Mouse (Mus musculus) hindbrain, embryonic 12.5 days (tissue): ENCODE results near the gene Col13a1. TPM values are rescaled to one million over a fixed set of nuclear protein-coding genes. Genes with fewer than 3 reads are reported as not detected.
A peak's percentile ranks its signal among the peaks of the same experiment; 100 is the strongest.

Experiments used
- ATAC-seq: fragments of 200-750 bp; cut with Nextera tagmentation; 2 replicates; pipeline ENCODE4 v1.8.0; 2017; ENCODE audit warnings: moderate TSS enrichment; ENCODE audit not compliant: low FRiP score
- H3K27ac ChIP-seq: fragments of 300-500 bp; sonication (generic); 2 replicates; pipeline ENCODE4 v1.5.1; 2016; ENCODE audit warnings: mild to moderate bottlenecking
- H3K27me3 ChIP-seq: fragments of 300-500 bp; sonication (generic); 2 replicates; pipeline ENCODE4 v1.6.1; 2016; ENCODE audit warnings: mild to moderate bottlenecking
- H3K36me3 ChIP-seq: fragments of 300-500 bp; sonication (generic); 2 replicates; pipeline ENCODE4 v1.6.1; 2016; ENCODE audit warnings: mild to moderate bottlenecking
- H3K4me1 ChIP-seq: fragments of 300-500 bp; sonication (generic); 2 replicates; pipeline ENCODE4 v1.6.1; 2016
- H3K4me2 ChIP-seq: fragments of 300-500 bp; sonication (generic); replicated peaks from 2 replicates; pipeline ENCODE4 v1.6.1; 2016; ENCODE audit warnings: mild to moderate bottlenecking
- H3K4me3 ChIP-seq: fragments of 300-500 bp; sonication (generic); 2 replicates; pipeline ENCODE4 v1.5.1; 2016; ENCODE audit warnings: mild to moderate bottlenecking
- H3K9ac ChIP-seq: fragments of 300-500 bp; sonication (generic); 2 replicates; pipeline ENCODE4 v1.6.1; 2016; ENCODE audit warnings: mild to moderate bottlenecking, moderate library complexity
- H3K9me3 ChIP-seq: fragments of 300-500 bp; sonication (generic); replicated peaks from 2 replicates; pipeline ENCODE4 v1.6.1; 2016; ENCODE audit warnings: mild to moderate bottlenecking
- WGBS: fragments of 180-500 bp; shearing (Covaris S2); methylation state at CpG from one replicate; pipeline ENCODE4 v1.1.7; 2016; 5-methylcytosine and 5-hydroxymethylcytosine counted together
- polyA plus RNA-seq: library from polyadenylated mRNA; unstranded; fragments of >200 nt; fragmentation: Nextera tagmentation; extraction: Ambion mirVana; gene quantifications from 2 replicates; pipeline ENCODE4 v1.2.1, GENCODE M21; 2016

Gene Col13a1
- polyA plus RNA-seq, 1 experiment from 2014 or later, result 3.2 TPM

- ATAC-seq, result no peak
- H3K27ac ChIP-seq, result no peak overlapping the region
- no peaks in the 10 kb centered on the region for H3K27me3 ChIP-seq
- no peak overlapping the region for H3K4me2 ChIP-seq
- H3K9ac ChIP-seq, result no peak overlapping the region
- no peaks in the 10 kb centered on the region for H3K4me1 ChIP-seq
- H3K4me3 ChIP-seq, result no peak overlapping the region
- peaks cover 3% of the 10 kb centered on the region; the same call in 1 of the 2 replicates for H3K9me3 ChIP-seq
- no peaks in the 10 kb centered on the region for H3K36me3 ChIP-seq
- 75% methylated on average over 3 of the region's 3 CpGs for WGBS
Observed at GRCm38 (mm10) chr10:61869796-61870195, 109.1 kb downstream of the Col13a1 start.

GRCm38 (mm10) chr10:61866045-61866580 lies 112.8 kb downstream of the Col13a1 start:
- Histone ChIP-seq H3K36me3 (0 out of 2 replicates have a peak, but pooled peaks cover 3% of the 10 kb centered on the region), H3K27ac (no peak overlapping the region), H3K4me1 (no peaks in the 10 kb centered on the region), H3K9ac (no peak overlapping the region), H3K4me3 (no peak overlapping the region), H3K4me2 (no peak overlapping the region), H3K9me3 (peaks cover 34% of the 10 kb centered on the region), H3K27me3 (no peaks in the 10 kb centered on the region)
- ATAC-seq, result no peak
- WGBS, result 61% methylated on average over 11 of the region's 11 CpGs

DNA sequence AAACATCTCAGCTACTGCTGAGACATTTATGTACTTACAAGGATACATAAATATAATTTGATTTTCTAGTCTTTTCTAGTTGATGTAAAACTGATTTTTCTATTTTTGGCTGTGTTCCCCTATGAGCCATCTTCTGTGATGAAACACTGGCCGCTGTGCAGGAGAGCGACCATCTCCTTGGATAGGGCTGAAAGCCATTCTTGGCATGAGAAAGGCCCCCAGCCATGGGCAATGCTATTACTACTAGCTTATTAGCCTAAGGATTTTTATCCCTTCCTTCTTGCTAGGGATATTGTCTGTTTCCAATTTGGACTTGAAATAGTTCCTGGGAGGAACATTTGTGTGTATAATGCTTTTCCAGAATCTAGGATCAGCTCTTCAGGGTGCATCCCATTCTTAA lies 119.5 kb downstream of the Col13a1 start:
- Histone ChIP-seq H3K27ac (no peak overlapping the region), H3K4me2 (no peak overlapping the region), H3K9ac (no peak overlapping the region), H3K36me3 (0 out of 2 replicates have a peak, but pooled peaks cover 3% of the 10 kb centered on the region), H3K9me3 (peaks cover 28% of the 10 kb centered on the region), H3K4me1 (no peaks in the 10 kb centered on the region), H3K27me3 (no peaks in the 10 kb centered on the region), H3K4me3 (no peak overlapping the region)
- 97% methylated on average over 2 of the region's 2 CpGs for WGBS
- no peak for ATAC-seq

- no peak overlapping the region for H3K4me3 ChIP-seq
- no peak overlapping the region for H3K4me2 ChIP-seq
- H3K9me3 ChIP-seq, result no peaks in the 10 kb centered on the region
- H3K36me3 ChIP-seq, result no peaks in the 10 kb centered on the region
- no peaks in the 10 kb centered on the region; the same call in 1 of the 2 replicates for H3K27me3 ChIP-seq
- no peak overlapping the region for H3K27ac ChIP-seq
- ATAC-seq, result no peak
- H3K4me1 ChIP-seq, result no peaks in the 10 kb centered on the region
- no peak overlapping the region for H3K9ac ChIP-seq
- 70% methylated on average over 8 of the region's 8 CpGs for WGBS
Observed at GRCm38 (mm10) chr10:61855139-61855675, 123.7 kb downstream of the Col13a1 start.

- H3K4me2 ChIP-seq, result no peak overlapping the region
- H3K36me3 ChIP-seq, result no peaks in the 10 kb centered on the region
- H3K9ac ChIP-seq, result no peak overlapping the region
Observed at GRCm38 (mm10) chr10:61852824-61853223, 126.1 kb downstream of the Col13a1 start.

GRCm38 (mm10) chr10:61848553-61848952 lies 130.4 kb downstream of the Col13a1 start:
- Histone ChIP-seq H3K4me1 (no peaks in the 10 kb centered on the region), H3K4me3 (no peak overlapping the region), H3K9me3 (no peaks in the 10 kb centered on the region), H3K27ac (no peak overlapping the region), H3K27me3 (peaks cover 3% of the 10 kb centered on the region; the same call in 1 of the 2 replicates), H3K9ac (no peak overlapping the region), H3K36me3 (no peaks in the 10 kb centered on the region), H3K4me2 (no peak overlapping the region)
- 84% methylated on average over 6 of the region's 6 CpGs for WGBS
- no peak for ATAC-seq

More at GRCm38 (mm10) chr10:61852824-61853223, 126.1 kb downstream of the Col13a1 start:
- WGBS, result 85% methylated on average over 8 of the region's 8 CpGs
- Histone ChIP-seq H3K27ac (no peak overlapping the region), H3K4me3 (no peak overlapping the region), H3K4me1 (no peaks in the 10 kb centered on the region), H3K9me3 (no peaks in the 10 kb centered on the region), H3K27me3 (no peaks in the 10 kb centered on the region; the same call in 1 of the 2 replicates)
- no peak for ATAC-seq

DNA sequence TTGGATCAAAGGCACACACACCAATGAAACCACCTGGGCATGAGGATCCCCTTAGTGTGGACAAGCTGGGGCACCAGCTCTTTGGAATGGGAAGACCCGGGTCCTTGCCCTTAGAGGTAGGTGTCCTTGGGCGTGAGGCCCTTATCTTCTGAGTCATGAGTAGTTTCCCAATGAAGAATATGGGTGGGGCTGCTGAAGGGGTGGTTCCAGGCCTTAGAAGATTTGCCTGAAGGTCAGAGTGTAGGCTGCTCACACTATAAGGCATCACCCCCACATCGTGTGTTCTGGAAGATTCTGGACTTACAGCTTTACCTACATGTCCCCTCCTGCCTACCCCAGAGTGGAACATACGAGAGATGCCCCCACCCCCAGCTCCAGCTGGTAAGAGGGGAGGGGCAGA lies 133.4 kb downstream of the Col13a1 start:
- Histone ChIP-seq H3K36me3 (no peaks in the 10 kb centered on the region), H3K27me3 (0 out of 2 replicates have a peak, but pooled peaks cover 3% of the 10 kb centered on the region), H3K9me3 (no peaks in the 10 kb centered on the region), H3K4me3 (no peak overlapping the region), H3K9ac (no peak overlapping the region), H3K4me1 (no peaks in the 10 kb centered on the region), H3K4me2 (no peak overlapping the region), H3K27ac (no peak overlapping the region)
- 70% methylated on average over 4 of the region's 4 CpGs for WGBS
- no peak for ATAC-seq

DNA sequence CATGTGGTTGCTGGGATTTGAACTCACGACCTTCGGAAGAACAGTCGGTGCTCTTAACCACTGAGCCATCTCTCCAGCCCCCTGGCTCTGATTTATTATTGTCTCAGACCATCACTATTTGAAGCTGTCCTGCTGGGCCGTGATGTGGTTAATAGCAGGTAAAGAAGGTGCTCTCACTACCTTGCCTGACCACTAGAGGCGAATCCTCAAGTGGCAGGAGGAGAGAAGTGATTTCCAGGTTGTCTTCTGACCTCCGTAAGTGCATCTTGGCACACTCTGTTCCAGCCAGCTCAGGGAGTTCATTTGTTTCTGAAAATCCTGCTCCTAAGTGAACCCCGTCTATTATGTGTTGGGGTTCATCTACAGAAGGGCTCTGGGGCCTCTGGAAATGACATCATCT lies 134.4 kb downstream of the Col13a1 start:
- H3K4me2 ChIP-seq, result no peak overlapping the region
- H3K9ac ChIP-seq, result no peak overlapping the region
- H3K36me3 ChIP-seq, result no peaks in the 10 kb centered on the region
- no peak overlapping the region for H3K4me3 ChIP-seq
- H3K27me3 ChIP-seq, result 0 out of 2 replicates have a peak, but pooled peaks cover 3% of the 10 kb centered on the region
- H3K4me1 ChIP-seq, result no peaks in the 10 kb centered on the region
- H3K27ac ChIP-seq, result no peak overlapping the region
- H3K9me3 ChIP-seq, result no peaks in the 10 kb centered on the region
- ATAC-seq, result no peak
- WGBS, result 83% methylated on average over 7 of the region's 7 CpGs

DNA sequence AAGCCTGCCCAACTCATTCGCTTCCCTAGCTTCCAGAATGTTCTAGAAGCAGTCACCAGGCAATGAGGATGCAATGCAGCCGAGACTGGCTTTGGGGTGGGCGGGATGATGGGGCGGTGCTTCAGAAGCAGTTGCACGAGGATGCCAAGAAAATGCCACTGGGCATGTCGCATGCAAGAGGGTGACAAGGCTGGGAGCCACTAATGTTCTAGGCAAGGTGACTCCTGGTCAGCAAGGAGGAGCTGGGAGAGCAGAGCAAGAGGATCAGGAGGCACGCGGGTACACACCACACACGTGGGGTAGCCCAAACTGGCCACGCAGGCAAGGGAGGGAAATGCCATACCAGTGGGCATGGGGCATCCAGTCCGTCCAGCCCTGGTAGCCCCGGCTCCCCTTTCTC lies 136.6 kb downstream of the Col13a1 start:
- Histone ChIP-seq H3K9me3 (no peaks in the 10 kb centered on the region), H3K27ac (no peak overlapping the region), H3K27me3 (0 out of 2 replicates have a peak, but pooled peaks cover 3% of the 10 kb centered on the region), H3K4me1 (no peaks in the 10 kb centered on the region), H3K4me3 (no peak overlapping the region), H3K36me3 (no peaks in the 10 kb centered on the region), H3K4me2 (no peak overlapping the region), H3K9ac (no peak overlapping the region)
- ATAC-seq, result no peak
- 88% methylated on average over 12 of the region's 12 CpGs for WGBS

DNA sequence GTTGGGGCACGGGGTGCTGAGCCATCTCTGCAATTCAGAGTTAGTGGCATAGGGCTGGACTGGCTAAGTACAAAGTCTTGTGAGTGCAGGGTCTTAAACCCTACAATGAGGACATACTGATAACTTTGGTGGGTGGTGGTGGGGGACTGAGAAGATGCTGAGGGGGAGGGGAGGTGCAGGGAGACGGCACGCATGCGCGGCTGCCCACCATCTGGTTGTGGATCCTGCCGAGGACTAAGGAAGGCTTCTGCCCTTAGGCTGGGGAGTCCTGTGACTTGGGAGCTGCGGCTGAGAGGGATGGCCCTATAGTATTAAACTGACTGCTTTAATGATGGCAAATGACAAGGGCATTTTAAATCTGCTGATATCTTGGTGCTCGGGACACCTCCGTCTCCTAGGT lies 139.6 kb downstream of the Col13a1 start:
- Histone ChIP-seq H3K36me3 (no peaks in the 10 kb centered on the region), H3K4me3 (no peak overlapping the region), H3K9ac (no peak overlapping the region), H3K4me1 (no peaks in the 10 kb centered on the region), H3K9me3 (no peaks in the 10 kb centered on the region), H3K27ac (no peak overlapping the region), H3K27me3 (0 out of 2 replicates have a peak, but pooled peaks cover 3% of the 10 kb centered on the region), H3K4me2 (no peak overlapping the region)
- 61% methylated on average over 9 of the region's 9 CpGs for WGBS
- ATAC-seq, result peak; percentile 38; the same call in 1 of the 2 replicates

DNA sequence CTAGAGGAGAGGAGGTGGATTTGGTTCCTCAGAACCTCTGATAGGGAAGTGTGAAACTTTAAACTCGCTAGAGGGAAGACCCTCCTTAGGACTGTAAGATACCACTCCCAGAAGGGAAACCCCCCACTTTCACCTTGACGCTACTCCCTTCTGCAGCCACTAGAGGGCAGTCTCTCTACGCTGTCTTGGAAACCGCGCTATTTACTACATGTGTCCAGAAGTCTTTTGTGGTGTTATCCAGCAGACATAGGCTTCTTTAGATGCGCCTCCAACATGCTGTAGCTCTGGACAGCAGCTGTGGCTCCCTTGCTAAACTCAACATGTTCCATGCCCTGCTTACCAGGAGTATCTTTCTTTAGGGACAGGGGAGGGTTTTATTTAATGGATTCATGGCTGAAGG lies 140.1 kb downstream of the Col13a1 start:
- WGBS, result 2% methylated on average over 6 of the region's 6 CpGs
- Histone ChIP-seq H3K4me3 (no peak overlapping the region), H3K27me3 (0 out of 2 replicates have a peak, but pooled peaks cover under 1% of the 10 kb centered on the region), H3K4me2 (no peak overlapping the region), H3K4me1 (no peaks in the 10 kb centered on the region), H3K36me3 (no peaks in the 10 kb centered on the region), H3K9ac (no peak overlapping the region), H3K27ac (no peak overlapping the region), H3K9me3 (no peaks in the 10 kb centered on the region)
- peak; percentile 60 for ATAC-seq

DNA sequence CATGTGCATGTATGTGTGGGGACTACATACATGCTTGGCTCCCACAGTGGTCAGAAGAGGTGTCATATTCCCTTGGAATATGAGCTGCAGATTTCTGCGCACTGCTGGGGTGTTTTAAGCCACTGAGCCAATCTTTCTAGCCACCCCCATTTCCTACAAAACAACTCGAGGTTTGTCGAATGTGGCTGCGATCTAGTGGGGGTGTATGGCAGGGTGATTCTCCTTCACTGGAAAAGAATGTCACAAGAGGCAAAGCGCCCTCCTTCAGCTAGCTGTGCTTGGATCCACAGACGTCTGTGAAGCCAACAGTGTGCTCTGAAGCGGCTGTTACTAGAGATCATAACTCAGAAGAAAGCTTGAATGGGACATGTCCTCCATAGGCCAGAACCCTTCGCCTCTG lies 141.6 kb downstream of the Col13a1 start:
- Histone ChIP-seq H3K27ac (no peak overlapping the region), H3K36me3 (no peaks in the 10 kb centered on the region), H3K27me3 (no peaks in the 10 kb centered on the region), H3K4me3 (no peak overlapping the region), H3K4me2 (no peak overlapping the region), H3K9me3 (no peaks in the 10 kb centered on the region), H3K4me1 (no peaks in the 10 kb centered on the region), H3K9ac (no peak overlapping the region)
- WGBS, result 71% methylated on average over 8 of the region's 8 CpGs
- ATAC-seq, result no peak

DNA sequence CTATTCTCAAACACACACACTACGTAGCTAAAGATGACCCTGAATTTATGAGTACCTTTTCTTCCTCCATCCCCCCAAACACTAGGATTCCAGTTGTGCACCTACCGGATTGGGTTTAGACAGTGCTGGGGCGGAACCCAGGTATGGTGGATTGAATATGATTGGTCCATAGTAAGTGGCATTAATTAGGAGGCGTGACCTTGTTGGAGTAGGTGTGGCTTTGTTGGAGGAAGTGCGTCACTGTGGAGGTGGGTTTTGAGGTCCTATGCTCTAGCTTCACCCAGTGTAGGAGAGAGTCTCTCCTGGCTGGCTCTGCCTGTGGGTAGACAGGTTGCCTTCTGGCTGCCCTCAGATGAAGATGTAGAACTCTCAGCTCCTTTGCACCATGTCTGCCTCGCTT lies 144.6 kb downstream of the Col13a1 start:
- Histone ChIP-seq H3K27me3 (no peaks in the 10 kb centered on the region), H3K9ac (no peak overlapping the region), H3K36me3 (no peaks in the 10 kb centered on the region), H3K27ac (no peak overlapping the region), H3K4me3 (no peak overlapping the region), H3K9me3 (no peaks in the 10 kb centered on the region), H3K4me1 (0 out of 2 replicates have a peak, but pooled peaks cover 2% of the 10 kb centered on the region), H3K4me2 (no peak overlapping the region)
- 94% methylated on average over 6 of the region's 6 CpGs for WGBS
- ATAC-seq, result no peak
